Mouse (Mus musculus): ENCODE measurements around the gene Zbtb11. TPM values are rescaled to one million over a fixed set of nuclear protein-coding genes. Genes with fewer than 3 reads are reported as not detected.

Gene Zbtb11
- total RNA-seq, 2 experiments from 2014 or later = 29.1 to 31.8 TPM

DNA sequence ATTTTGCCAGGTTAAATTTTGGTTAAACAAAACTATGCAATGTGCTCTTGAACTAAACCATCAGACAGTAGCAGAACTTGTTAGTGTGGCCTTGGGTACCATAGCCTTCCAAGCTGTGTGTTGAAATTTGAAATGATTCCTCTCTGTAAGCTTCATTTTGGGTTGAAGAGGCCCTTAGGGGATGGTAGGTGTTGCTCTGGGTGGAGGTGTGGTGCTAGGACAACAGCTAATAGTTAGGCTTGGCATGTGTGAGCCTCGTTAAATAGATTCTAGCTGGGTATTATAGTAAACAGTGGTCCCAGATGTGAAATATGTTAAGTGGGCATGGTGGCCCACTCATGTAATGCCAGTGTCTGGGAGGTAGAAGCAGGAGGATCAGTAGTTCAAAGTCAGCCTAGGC, 6.5 kb upstream of the Zbtb11 start:
- intact Hi-C loops (cut with DNase I) = loop anchor here (5.0 kb wide), 1 partner anchor 110 kb away; no protein-coding TSS in a partner anchor
- no peak for DNase-seq

GRCm38 (mm10) chr16:55969147-55969546, 4.5 kb upstream of the Zbtb11 start:
- peak; percentile 39 for DNase-seq
- intact Hi-C loops (cut with DNase I) = loop anchor here (5.0 kb wide), 1 partner anchor 108 kb away; no protein-coding TSS in a partner anchor

DNA sequence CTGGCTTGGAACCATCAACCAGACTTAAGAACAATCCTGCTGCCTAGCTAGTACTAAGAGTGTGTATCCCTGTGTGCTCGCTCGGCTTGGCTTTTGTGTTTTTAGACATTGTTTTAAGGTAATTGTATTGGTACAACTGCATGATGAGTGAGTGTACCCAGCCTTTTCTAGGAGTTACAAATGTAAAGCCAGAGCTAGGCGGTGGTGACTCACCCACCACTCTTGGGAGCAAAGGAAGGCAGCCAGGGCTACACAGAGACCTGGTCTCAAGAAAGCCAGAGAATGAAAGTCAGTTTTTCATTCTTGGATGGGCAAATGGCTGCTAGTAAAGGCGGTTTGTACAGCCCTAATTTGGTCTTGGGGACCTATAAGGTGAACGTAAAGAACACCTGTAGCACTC, 3.3 kb upstream of the Zbtb11 start:
- no peak for DNase-seq
- intact Hi-C loops (cut with DNase I) = loop anchor here (5.0 kb wide), 1 partner anchor 57 kb away; the partner anchor contains the start of gene Pcnp

GRCm38 (mm10) chr16:55971735-55972615, 1.7 kb upstream of the Zbtb11 start:
- intact Hi-C loops (cut with DNase I) = loop anchor here (5.0 kb wide), 1 partner anchor 55 kb away; the partner anchor contains the start of gene Pcnp
- no peak for DNase-seq

GRCm38 (mm10) chr16:55972626-55973201, 969 bp upstream of the Zbtb11 start:
- intact Hi-C loops (cut with DNase I) = loop anchor here (5.0 kb wide), 1 partner anchor 55 kb away; the partner anchor contains the start of gene Pcnp
- no peak for DNase-seq

- DNase-seq = peak; percentile 92
- intact Hi-C loops (cut with DNase I) = loop anchor here (5.0 kb wide), 1 partner anchor 53 kb away; the partner anchor contains the start of gene Pcnp
Observed at GRCm38 (mm10) chr16:55974256-55974902, 696 bp downstream of the Zbtb11 start.

GRCm38 (mm10) chr16:55974903-55975285, 1.2 kb downstream of the Zbtb11 start:
- no peak for DNase-seq
- intact Hi-C loops (cut with DNase I) = loop anchor here (5.0 kb wide), 1 partner anchor 52 kb away; the partner anchor contains the start of gene Pcnp

GRCm38 (mm10) chr16:55986001-55986400, 12.3 kb downstream of the Zbtb11 start:
- intact Hi-C loops (cut with DNase I) = no loop called here
- no peak for DNase-seq

DNA sequence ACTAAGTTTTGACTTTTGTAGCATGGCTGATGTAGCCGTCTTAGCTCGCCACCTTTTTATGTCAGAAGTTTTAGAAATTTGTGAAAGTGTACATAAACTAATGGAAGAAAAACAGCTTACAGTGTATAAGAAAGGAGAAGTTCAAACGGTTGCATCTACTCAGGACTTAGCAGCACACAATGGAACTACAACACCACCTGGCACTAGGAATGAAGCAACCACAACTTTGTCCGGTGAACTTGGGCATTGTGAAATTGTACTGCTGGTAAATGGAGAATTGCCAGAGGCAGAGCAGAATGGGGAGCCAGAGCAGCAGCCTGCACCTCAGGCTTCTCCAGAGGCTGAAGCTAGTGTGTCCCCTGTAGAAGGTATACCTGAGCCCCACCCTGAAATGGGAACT, 16.6 kb downstream of the Zbtb11 start:
- intact Hi-C loops (cut with DNase I) = no loop called here
- no peak for DNase-seq

DNA sequence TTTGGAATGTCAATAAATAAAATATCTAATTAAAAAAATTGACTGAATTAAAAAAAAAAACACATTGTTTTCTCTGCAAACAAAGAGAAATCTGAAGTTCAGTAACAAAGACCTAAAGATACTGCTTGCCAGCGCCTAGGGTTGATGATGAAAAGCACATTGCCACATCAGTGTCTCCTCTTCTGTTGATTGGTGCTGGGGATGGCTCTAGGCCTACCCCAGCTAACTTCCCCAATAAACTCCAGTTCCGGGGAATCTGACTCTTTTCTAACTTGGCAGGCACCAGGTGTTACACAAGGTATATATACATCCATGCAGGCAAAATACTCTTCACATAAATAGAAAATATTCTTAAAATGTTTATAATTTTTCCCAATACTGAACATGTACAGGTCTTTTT, 20.6 kb downstream of the Zbtb11 start:
- no peak for DNase-seq
- intact Hi-C loops (cut with DNase I) = no loop called here

GRCm38 (mm10) chr16:56006798-56007197, 33.1 kb downstream of the Zbtb11 start:
- intact Hi-C loops (cut with DNase I) = no loop called here
- no peak for DNase-seq

- intact Hi-C loops (cut with DNase I) = no loop called here
- no peak for DNase-seq
Observed at GRCm38 (mm10) chr16:56008862-56009261, 35.2 kb downstream of the Zbtb11 start.

GRCm38 (mm10) chr16:56012789-56013743, 39.4 kb downstream of the Zbtb11 start:
- intact Hi-C loops (cut with DNase I) = no loop called here
- no peak for DNase-seq

DNA sequence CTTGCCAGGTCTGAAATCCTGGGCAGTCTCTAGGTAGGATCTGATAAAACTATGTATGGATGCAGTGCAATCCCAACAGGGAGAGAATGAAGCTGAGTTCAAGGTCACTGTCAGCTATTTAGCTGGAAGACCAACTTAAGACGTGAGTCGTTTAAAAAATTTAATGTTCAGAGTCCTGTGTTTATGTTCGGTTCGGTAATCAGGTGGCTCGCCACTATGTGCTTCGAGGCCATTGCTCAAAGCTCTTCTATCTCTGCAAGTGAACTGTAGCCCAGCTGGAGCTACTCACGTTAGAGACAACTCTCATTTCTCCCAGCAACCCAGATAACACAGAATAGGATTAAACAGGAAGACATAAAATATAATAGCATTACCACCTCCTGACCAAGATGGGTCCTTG, 40.4 kb downstream of the Zbtb11 start:
- no peak for DNase-seq
- intact Hi-C loops (cut with DNase I) = no loop called here

DNA sequence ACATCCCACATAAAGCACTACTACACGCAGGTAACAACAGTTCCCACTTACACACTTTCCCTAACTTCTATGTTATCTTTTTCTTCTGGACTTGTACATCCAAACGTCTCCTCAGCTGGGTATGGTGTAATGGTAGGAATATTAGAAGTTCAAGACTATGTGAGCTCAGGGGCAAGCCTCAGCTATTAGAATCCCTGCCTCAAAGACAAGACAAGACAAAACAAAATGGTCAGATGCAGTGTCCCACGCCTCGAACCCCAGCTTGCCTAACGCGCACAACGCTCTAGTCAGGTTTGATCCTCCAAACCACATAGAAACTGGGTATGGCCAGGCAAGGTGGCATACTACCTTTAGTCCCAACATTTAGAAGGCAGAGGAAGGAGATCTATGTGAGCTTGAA, 46.0 kb downstream of the Zbtb11 start:
- DNase-seq = no peak
- intact Hi-C loops (cut with DNase I) = loop anchor here (10.0 kb wide), 1 partner anchor 675 kb away; no protein-coding TSS in a partner anchor

DNA sequence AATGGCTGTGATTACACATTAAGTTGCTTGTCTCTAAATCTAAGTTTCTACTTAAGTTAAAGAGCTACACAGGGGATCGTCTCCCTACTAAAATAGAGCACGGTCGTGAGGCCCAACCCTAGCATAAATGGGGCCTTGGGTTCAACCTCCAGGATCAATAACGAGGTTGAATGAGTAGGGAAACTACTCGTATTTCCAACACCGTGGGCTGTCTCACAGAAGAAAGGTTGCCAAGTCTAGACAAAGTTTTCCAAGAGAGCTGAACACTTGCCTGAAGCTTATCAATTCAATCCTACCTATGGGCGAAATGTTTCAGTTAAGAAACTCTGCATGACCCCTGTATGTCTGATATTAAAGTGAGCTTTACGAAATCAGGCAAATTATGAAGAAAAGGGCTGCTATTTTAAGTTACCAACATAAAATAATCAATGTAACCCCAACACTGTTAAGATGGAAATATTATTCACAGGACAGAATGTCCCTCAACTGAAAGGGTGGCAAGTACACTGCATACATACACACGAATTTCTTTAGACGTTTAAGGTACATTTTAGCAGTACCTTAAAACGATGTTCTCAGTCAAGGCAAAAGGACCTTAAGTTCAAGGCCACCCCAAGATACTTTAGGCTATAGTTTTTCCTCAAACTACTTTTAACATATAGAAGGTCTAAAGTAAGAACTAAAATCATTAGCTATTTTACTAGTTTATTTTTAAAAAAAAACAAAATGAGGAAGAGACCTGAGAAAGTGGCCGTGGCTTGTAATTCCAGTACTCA, 54.4 kb downstream of the Zbtb11 start:
- intact Hi-C loops (cut with DNase I) = loop anchor here (5.0 to 10.0 kb wide), 2 partner anchors 56 to 667 kb away; partner anchors contain the start of gene Zbtb11
- no peak for DNase-seq

GRCm38 (mm10) chr16:56028722-56029551, 55.3 kb downstream of the Zbtb11 start:
- DNase-seq = no peak
- intact Hi-C loops (cut with DNase I) = loop anchor here (5.0 to 10.0 kb wide), 2 partner anchors 57 to 666 kb away; partner anchors contain the start of gene Zbtb11

GRCm38 (mm10) chr16:56029661-56030082, 56.0 kb downstream of the Zbtb11 start, which contains the start of gene Pcnp:
Pcnp (minus strand) TSS chr16:56029739.
- DNase-seq = peak; percentile 98
- intact Hi-C loops (cut with DNase I) = loop anchor here (5.0 to 10.0 kb wide), 2 partner anchors 57 to 665 kb away; partner anchors contain the start of gene Zbtb11
